Mouse (Mus musculus) heart, adult 2 months (tissue): ENCODE measurements around the gene Tbc1d2b. TPM values are rescaled to one million over a fixed set of nuclear protein-coding genes. Genes with fewer than 3 reads are reported as not detected.

Experiments
- DNase-seq, 2 experiments: peaks; one replicate each; pipeline ENCODE4 v3.0.0; 2021
- H3K27ac ChIP-seq: fragments of 200-600 bp; 2 replicates; pipeline ENCODE4 v1.8.1; 2022
- H3K27me3 ChIP-seq: fragments of 200-500 bp; 2 replicates; pipeline ENCODE4 v1.6.1; 2012; ENCODE audit warnings: mild to moderate bottlenecking, low read length, inconsistent platforms, mixed read lengths; ENCODE audit not compliant: control insufficient read depth, insufficient read depth
- H3K36me3 ChIP-seq: fragments of 200-500 bp; 2 replicates; pipeline ENCODE4 v1.6.1; 2012; ENCODE audit warnings: low read length, inconsistent platforms; ENCODE audit not compliant: control insufficient read depth, insufficient read depth
- H3K4me1 ChIP-seq: fragments of 200-500 bp; 2 replicates; pipeline ENCODE4 v1.6.1; 2011; ENCODE audit warnings: low read length; ENCODE audit not compliant: control insufficient read depth, insufficient read depth
- H3K4me3 ChIP-seq: fragments of 200-600 bp; 2 replicates; pipeline ENCODE4 v1.8.1; 2022
- H3K79me2 ChIP-seq: fragments of 200-500 bp; replicated peaks from 2 replicates; pipeline ENCODE4 v1.6.1; 2012; ENCODE audit warnings: mild to moderate bottlenecking, inconsistent platforms, low read length, moderate library complexity, mixed read lengths; ENCODE audit not compliant: control insufficient read depth, insufficient read depth
- H3K9ac ChIP-seq: fragments of 200-500 bp; 2 replicates; pipeline ENCODE4 v1.6.1; 2012; ENCODE audit warnings: low read depth, mild to moderate bottlenecking, control low read depth, inconsistent platforms, low read length, mixed read lengths
- CTCF ChIP-seq: fragments of 200-600 bp; IDR thresholded peaks from 2 replicates; pipeline ENCODE4 v1.8.1; 2022; ENCODE audit warnings: antibody characterized with exemption, mild to moderate bottlenecking, moderate library complexity
- EP300 ChIP-seq: fragments of 200-500 bp; IDR thresholded peaks from 2 replicates; pipeline ENCODE4 v1.6.1; 2011; ENCODE audit warnings: low read depth, low read length, control low read depth; ENCODE audit not compliant: insufficient read depth
- POLR2A ChIP-seq: fragments of 200-500 bp; IDR thresholded peaks from 2 replicates; pipeline ENCODE4 v1.6.1; 2011; ENCODE audit warnings: mild to moderate bottlenecking, low read depth, low read length, control low read depth; ENCODE audit not compliant: insufficient read depth
- WGBS: fragments of 180-500 bp; shearing (Covaris S2); methylation state at CpG from one replicate; pipeline ENCODE4 v1.1.7; 2018; 5-methylcytosine and 5-hydroxymethylcytosine counted together
- intact Hi-C: fragments of 180-260 bp; cut with DNase I; formaldehyde crosslinking; loops from one replicate; pipeline ENCODE4 v1.15.1; 2025
- long read RNA-seq: library from polyadenylated mRNA; stranded (forward); transcript quantifications from one replicate; pipeline ENCODE4 v2.0.0, GENCODE M21; 2021
- polyA plus RNA-seq: library from polyadenylated mRNA; depleted of rRNA; stranded (reverse); fragments of >200 nt; gene quantifications from 2 replicates; pipeline ENCODE4 v1.2.3, GENCODE M21; 2012; rRNA removed
- total RNA-seq, 2 experiments: library from RNA; stranded (reverse); gene quantifications; 2 replicates each; pipeline ENCODE4 v1.2.3; 2021

Tbc1d2b gene
- 10 to 100 TPM in 1 of 2 experiments, 1 to 10 TPM in 1; 9.6 to 10.1 TPM for total RNA-seq
- polyA plus RNA-seq: 10.3 and 14.6 TPM in 2 replicates
- long read RNA-seq, full-length matches to known transcripts: 3 of 12 reads
- long read RNA-seq, partial matches to known transcripts: 3 of 12 reads
- long read RNA-seq, other reads (novel, unspliced or antisense): 6 of 12 reads

GRCm38 (mm10) chr9:90270193-90270943 is at the start of gene Tbc1d2b:
Gene Tbc1d2b (minus strand): TSS chr9:90270804.
- H3K27me3 ChIP-seq: no peaks in the 10 kb centered on the region
- H3K79me2 ChIP-seq: no peaks in the 10 kb centered on the region; the same call in 1 of the 2 replicates
- intact Hi-C loops: loop anchor here (5.0 kb wide), 2 partner anchors 63 to 158 kb away; partner anchors contain the start of gene Morf4l1
- H3K9ac ChIP-seq: peak within 1 kb of the TSS; percentile 98
- under 1% methylated on average over 74 of the region's 74 CpGs for WGBS
- peak within 1 kb of the TSS; percentile 81 for H3K4me3 ChIP-seq
- no peak for TF ChIP-seq POLR2A
- TF ChIP-seq CTCF: no peak
- no peak for TF ChIP-seq EP300
- H3K36me3 ChIP-seq: no peaks in the 10 kb centered on the region
- H3K4me1 ChIP-seq: peaks cover 4% of the 10 kb centered on the region
- H3K27ac ChIP-seq: peak within 1 kb of the TSS; percentile 74
- DNase-seq: peak; percentile 84 to 87

- TF ChIP-seq POLR2A (no peak), EP300 (no peak), CTCF (no peak)
- H3K9ac ChIP-seq: no peak overlapping the region
- no peaks in the 10 kb centered on the region for H3K4me1 ChIP-seq
- H3K79me2 ChIP-seq: no peaks in the 10 kb centered on the region
- no peak for DNase-seq
- intact Hi-C loops: loop anchor here (5.0 kb wide), 1 partner anchor 109 kb away; no protein-coding TSS in a partner anchor
- H3K36me3 ChIP-seq: no peaks in the 10 kb centered on the region
- 59% methylated on average over 5 of the region's 5 CpGs for WGBS
- no peak overlapping the region for H3K27ac ChIP-seq
- no peak overlapping the region for H3K4me3 ChIP-seq
- no peaks in the 10 kb centered on the region for H3K27me3 ChIP-seq
Observed at GRCm38 (mm10) chr9:90316300-90316699, 45.7 kb upstream of the Tbc1d2b start.

GRCm38 (mm10) chr9:90315662-90316061 is 45.1 kb upstream of the Tbc1d2b start:
- Histone ChIP-seq H3K4me1 (no peaks in the 10 kb centered on the region), H3K4me3 (no peak overlapping the region), H3K27me3 (no peaks in the 10 kb centered on the region), H3K36me3 (no peaks in the 10 kb centered on the region), H3K27ac (no peak overlapping the region), H3K79me2 (no peaks in the 10 kb centered on the region), H3K9ac (no peak overlapping the region)
- 85% methylated on average over 11 of the region's 11 CpGs for WGBS
- intact Hi-C loops: loop anchor here (5.0 kb wide), 1 partner anchor 108 kb away; no protein-coding TSS in a partner anchor
- TF ChIP-seq EP300 (no peak), CTCF (no peak), POLR2A (no peak)
- DNase-seq: no peak

GRCm38 (mm10) chr9:90304254-90304653 is 33.6 kb upstream of the Tbc1d2b start:
- intact Hi-C loops: no loop called here
- no peak for DNase-seq
- H3K27me3 ChIP-seq: no peaks in the 10 kb centered on the region

GRCm38 (mm10) chr9:90303101-90303835 is 32.7 kb upstream of the Tbc1d2b start:
- intact Hi-C loops: no loop called here
- WGBS: 58% methylated on average over 2 of the region's 2 CpGs
- no peak for DNase-seq

More at GRCm38 (mm10) chr9:90304254-90304653, 33.6 kb upstream of the Tbc1d2b start:
- 88% methylated on average over 2 of the region's 2 CpGs for WGBS
- H3K27ac ChIP-seq: no peak overlapping the region
- no peak for TF ChIP-seq CTCF
- no peak for TF ChIP-seq POLR2A
- no peak for TF ChIP-seq EP300
- no peak overlapping the region for H3K4me3 ChIP-seq
- H3K79me2 ChIP-seq: no peaks in the 10 kb centered on the region
- H3K36me3 ChIP-seq: no peaks in the 10 kb centered on the region
- H3K4me1 ChIP-seq: no peaks in the 10 kb centered on the region
- no peak overlapping the region for H3K9ac ChIP-seq

More at GRCm38 (mm10) chr9:90303101-90303835, 32.7 kb upstream of the Tbc1d2b start:
- H3K79me2 ChIP-seq: no peaks in the 10 kb centered on the region
- no peaks in the 10 kb centered on the region for H3K27me3 ChIP-seq
- no peak overlapping the region for H3K4me3 ChIP-seq
- H3K9ac ChIP-seq: no peak overlapping the region
- TF ChIP-seq CTCF (no peak), POLR2A (no peak), EP300 (no peak)
- no peaks in the 10 kb centered on the region for H3K36me3 ChIP-seq
- no peak overlapping the region for H3K27ac ChIP-seq
- H3K4me1 ChIP-seq: no peaks in the 10 kb centered on the region
